ENCODE assay signal across 8 mouse cellular contexts in the genomic region with DNA sequence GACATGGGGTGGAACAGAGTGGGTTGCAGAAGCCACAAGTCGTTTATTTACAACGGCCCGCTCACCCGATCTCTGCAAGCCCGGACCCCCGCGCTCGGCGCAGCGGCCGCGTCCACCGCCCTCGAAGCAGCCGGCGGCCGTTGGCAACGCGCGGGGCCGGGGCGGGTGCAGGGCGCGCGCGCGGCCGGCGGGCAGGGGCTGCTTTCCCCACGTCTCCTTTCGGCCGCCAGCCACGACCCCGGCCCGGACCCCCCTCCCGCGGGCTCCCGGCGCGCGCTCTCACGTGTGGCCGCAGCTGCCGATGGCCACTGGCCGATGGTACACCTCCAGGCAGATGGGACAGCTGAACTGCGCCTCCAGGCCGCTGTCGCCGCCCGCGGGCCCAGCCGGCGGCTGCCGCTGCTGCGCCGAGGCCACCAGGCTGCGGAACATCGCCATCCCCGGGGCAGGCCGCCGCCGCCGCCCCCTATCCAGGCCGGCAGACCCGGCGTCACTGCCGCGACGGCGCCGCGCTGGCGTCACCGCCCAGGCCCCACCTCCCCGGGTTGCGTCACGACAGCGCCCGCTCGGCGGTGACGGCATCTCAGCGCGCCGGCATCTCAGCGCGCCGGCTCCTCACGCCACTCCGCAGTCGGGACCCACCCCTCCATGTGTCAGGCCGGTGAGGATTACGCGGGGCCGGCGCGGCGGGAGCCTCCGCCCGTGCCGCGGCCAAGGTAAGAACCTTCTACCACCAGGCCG. TPM values are rescaled to one million over a fixed set of nuclear protein-coding genes. Genes with fewer than 3 reads are reported as not detected.
DNase-seq lines count a peak whose midpoint lies in the region; ATAC-seq lines count a peak whose summit lies in the region.

A gene (minus strand): TSS at position 485 of the 741 bp plus-strand sequence.
A gene (plus strand): TSS at position 564 of the 741 bp plus-strand sequence.

- peak; percentile 84 for DNase-seq in adipocyte (ENCODE audit: low spot score)
- DNase-seq in embryo, embryonic 10 days (ENCODE audit: low spot score): peak; percentile 95
- peak; percentile 91 for DNase-seq in gastrocnemius, postnatal 14 days
- DNase-seq in left cerebral cortex, postnatal 10 days (ENCODE audit: extremely low spot score in 1 of 2, low spot score in 2 of 2): peak; percentile 91 to 95
- DNase-seq in right cerebral cortex, postnatal 25 days: peak; percentile 94
- peak; percentile 92 to 95 for DNase-seq in urinary bladder, postnatal 4 days (ENCODE audit: low spot score in 2 of 2)

- intact Hi-C loops in gastrocnemius, postnatal 14 days (cut with DNase I; ENCODE audit: low total_unique reads): no loop called here
- intact Hi-C loops in left cerebral cortex, postnatal 10 days (cut with DNase I): no loop called here

- peak; percentile 76 for ATAC-seq in inflammation-experienced regulatory T-cells, adult 6 months
- peak; percentile 60 for ATAC-seq in megakaryocyte-erythroid progenitor cell, adult 5-6 weeks (replicated peaks; ENCODE audit: low FRiP score, low TSS enrichment, poor library complexity, severe bottlenecking)

RNA-seq across cellular contexts. Expression of the first gene that starts in this region (rescaled TPM):
- 10 to 100 TPM; 23.9 to 28.7 TPM for total RNA-seq in gastrocnemius, postnatal 14 days (2021)
- 10 to 100 TPM; 30.5 to 56.1 (median 31.2) TPM for polyA plus RNA-seq in inflammation-experienced regulatory T-cells, adult 6 months (2017; shearing (Covaris generic))
- 10 to 100 TPM; 14.2 to 16.3 TPM for total RNA-seq in left cerebral cortex, postnatal 10 days (2021)
- 33.2 and 37.2 TPM in 2 replicates for total RNA-seq in megakaryocyte-erythroid progenitor cell, adult 5-6 weeks (2014; fragmentation: Nextera tagmentation)
- 23.7 and 40.2 TPM in 2 replicates for total RNA-seq in megakaryocyte-erythroid progenitor cell, adult 5-6 weeks (2017)

RNA-seq across cellular contexts. Expression of the second gene that starts in this region (rescaled TPM):
- total RNA-seq in gastrocnemius, postnatal 14 days (2021): 1 to 10 TPM; 7.6 to 8.6 TPM
- polyA plus RNA-seq in inflammation-experienced regulatory T-cells, adult 6 months (2017; shearing (Covaris generic)): 10 to 100 TPM in 1 of 3 experiments, 1 to 10 TPM in 2; 8.1 to 12.5 (median 9.3) TPM
- 10 to 100 TPM; 35.5 to 38.0 TPM for total RNA-seq in left cerebral cortex, postnatal 10 days (2021)
- 16.4 and 31.6 TPM in 2 replicates for total RNA-seq in megakaryocyte-erythroid progenitor cell, adult 5-6 weeks (2014; fragmentation: Nextera tagmentation)
- total RNA-seq in megakaryocyte-erythroid progenitor cell, adult 5-6 weeks (2017): 14.8 and 15.7 TPM in 2 replicates

Comparison
In these comparisons a context has a peak if more than half of its experiments do, and no peak if none do; other contexts are left out.
1. Peak in every context shown above with its lines: DNase-seq and ATAC-seq.